Mouse (Mus musculus): ENCODE data around the gene Cldn15. TPM values are rescaled to one million over a fixed set of nuclear protein-coding genes. Genes with fewer than 3 reads are reported as not detected.

Gene Cldn15
- polyA plus RNA-seq, 1 experiment from 2014 or later, result 0.11 TPM

- peaks cover 54% of the 10 kb centered on the region for H3K27me3 ChIP-seq
- no peak overlapping the region for H3K4me2 ChIP-seq (replicated peaks)
- no peaks in the 10 kb centered on the region for H3K36me3 ChIP-seq
- H3K9ac ChIP-seq, result no peak overlapping the region
- H3K4me1 ChIP-seq, result peaks cover under 1% of the 10 kb centered on the region; the same call in 1 of the 2 replicates
- H3K4me3 ChIP-seq (replicated peaks), result no peak overlapping the region
- no peaks in the 10 kb centered on the region for H3K9me3 ChIP-seq (replicated peaks)
- H3K27ac ChIP-seq (replicated peaks), result no peak overlapping the region
- no peak for ATAC-seq (ENCODE audit: insufficient number of reproducible peaks, low FRiP score, low TSS enrichment, low read depth)
- 50% methylated on average over 3 of the region's 3 CpGs for WGBS
Measured at GRCm38 (mm10) chr5:137024318-137024717, 57.9 kb downstream of the Cldn15 start.

GRCm38 (mm10) chr5:137025132-137025531 is 58.7 kb downstream of the Cldn15 start:
- Histone ChIP-seq H3K27me3 (peaks cover 62% of the 10 kb centered on the region), H3K36me3 (no peaks in the 10 kb centered on the region), H3K4me2 (replicated peaks) (no peak overlapping the region), H3K27ac (replicated peaks) (no peak overlapping the region), H3K4me3 (replicated peaks) (no peak overlapping the region), H3K4me1 (peaks cover 9% of the 10 kb centered on the region), H3K9me3 (replicated peaks) (no peaks in the 10 kb centered on the region), H3K9ac (no peak overlapping the region)
- under 1% methylated on average over 23 of the region's 23 CpGs for WGBS
- no peak for ATAC-seq (ENCODE audit: insufficient number of reproducible peaks, low FRiP score, low TSS enrichment, low read depth)

MicroRNA genes within 50 kb of the gene (microRNA counts, 519-probe panel; counts per million panel counts)
- microRNA mmu-miR-702, result not detected

Small RNA genes within 50 kb of the gene (microRNA-seq; reads per million reads assigned to microRNA genes)
- gene Mir702 (ENCODE audit: borderline number of aligned reads), result 16.6 reads per million, percentile 34 among the genes with 10 or more reads in this experiment

Other genes starting within 250 kb of the Cldn15 start
- 247 and 258 TPM in 2 replicates for gene Col26a1, start 83.4 kb upstream of the Cldn15 start, polyA plus RNA-seq (2015; fragmentation: Nextera tagmentation; extraction: Ambion mirVana)
- 76.5 and 104 TPM in 2 replicates for gene Ift22, start 58.5 kb upstream of the Cldn15 start, polyA plus RNA-seq (2015; fragmentation: Nextera tagmentation; extraction: Ambion mirVana)
- 246 and 256 TPM in 2 replicates for gene Fis1, start 13.3 kb upstream of the Cldn15 start, polyA plus RNA-seq (2015; fragmentation: Nextera tagmentation; extraction: Ambion mirVana)
- 55.5 and 60.6 TPM in 2 replicates for gene Plod3, start 20.4 kb downstream of the Cldn15 start, polyA plus RNA-seq (2015; fragmentation: Nextera tagmentation; extraction: Ambion mirVana)
- 111 and 120 TPM in 2 replicates for gene Znhit1, start 21.4 kb downstream of the Cldn15 start, polyA plus RNA-seq (2015; fragmentation: Nextera tagmentation; extraction: Ambion mirVana)
- gene Vgf, start 59.8 kb downstream of the Cldn15 start, polyA plus RNA-seq (2015; fragmentation: Nextera tagmentation; extraction: Ambion mirVana), result 0.08 and 0.11 TPM in 2 replicates
- gene Ap1s1, start 79.5 kb downstream of the Cldn15 start, polyA plus RNA-seq (2015; fragmentation: Nextera tagmentation; extraction: Ambion mirVana), result 165 and 166 TPM in 2 replicates
- gene Serpine1, start 105.7 kb downstream of the Cldn15 start, polyA plus RNA-seq (2015; fragmentation: Nextera tagmentation; extraction: Ambion mirVana), result 0.38 and 0.51 TPM in 2 replicates
- 7.8 and 8.5 TPM in 2 replicates for gene Trim56, start 149.6 kb downstream of the Cldn15 start, polyA plus RNA-seq (2015; fragmentation: Nextera tagmentation; extraction: Ambion mirVana)
- gene Muc3, start 182.7 kb downstream of the Cldn15 start, polyA plus RNA-seq (2015; fragmentation: Nextera tagmentation; extraction: Ambion mirVana), result 0.09 TPM in 1 of 2 replicates, not detected in the other
- gene Muc3a, start 245.8 kb downstream of the Cldn15 start, polyA plus RNA-seq (2015; fragmentation: Nextera tagmentation; extraction: Ambion mirVana), result 0.17 and 0.28 TPM in 2 replicates